Mouse (Mus musculus): Measurements from ENCODE around the gene Ppp1r14b.

- TF ChIP-seq GATA1 (IDR thresholded peaks at IDR 0.05; ENCODE audit: borderline replicate concordance, low read length): no peak
- TF ChIP-seq FLI1 (IDR thresholded peaks at IDR 0.05; ENCODE audit: low read length): no peak
Observed at GRCm38 (mm10) chr19:6942249-6942691, 32.5 kb upstream of the Ppp1r14b start, which contains the start of gene Gpr137.

All from megakaryocyte, embryonic 14.5 days (primary cell).